Mouse (Mus musculus) lung, embryonic 15.5 days (tissue): ENCODE data around the gene Klhl6. TPM values are rescaled to one million over a fixed set of nuclear protein-coding genes. Genes with fewer than 3 reads are reported as not detected.

Experiments
- ATAC-seq: fragments of 200-750 bp; cut with Nextera tagmentation; 2 replicates; pipeline ENCODE4 v1.8.0; 2017; ENCODE audit warnings: moderate number of reproducible peaks, borderline replicate concordance; ENCODE audit not compliant: low FRiP score, low TSS enrichment; ENCODE audit errors: extremely low read depth
- H3K27ac ChIP-seq: fragments of 300-500 bp; sonication (generic); 2 replicates; pipeline ENCODE4 v1.5.1; 2015; ENCODE audit warnings: moderate library complexity, mild to moderate bottlenecking, inconsistent platforms
- H3K27me3 ChIP-seq: fragments of 300-500 bp; sonication (generic); 2 replicates; pipeline ENCODE4 v1.6.1; 2015; ENCODE audit warnings: inconsistent platforms
- H3K36me3 ChIP-seq: fragments of 300-500 bp; sonication (generic); 2 replicates; pipeline ENCODE4 v1.6.1; 2015; ENCODE audit warnings: inconsistent platforms
- H3K4me1 ChIP-seq: fragments of 300-500 bp; sonication (generic); 2 replicates; pipeline ENCODE4 v1.6.1; 2015; ENCODE audit warnings: inconsistent platforms
- H3K4me2 ChIP-seq: fragments of 300-500 bp; sonication (generic); 2 replicates; pipeline ENCODE4 v1.6.1; 2015; ENCODE audit warnings: inconsistent platforms, mild to moderate bottlenecking, moderate library complexity
- H3K4me3 ChIP-seq: fragments of 300-500 bp; sonication (generic); 2 replicates; pipeline ENCODE4 v1.5.1; 2015; ENCODE audit warnings: mild to moderate bottlenecking, inconsistent platforms
- H3K9ac ChIP-seq: fragments of 300-500 bp; sonication (generic); 2 replicates; pipeline ENCODE4 v1.6.1; 2015; ENCODE audit warnings: inconsistent platforms
- H3K9me3 ChIP-seq: fragments of 300-500 bp; sonication (generic); 2 replicates; pipeline ENCODE4 v1.6.1; 2016; ENCODE audit warnings: inconsistent platforms
- WGBS: fragments of 180-500 bp; shearing (Covaris S2); methylation state at CpG from one replicate; pipeline ENCODE4 v1.1.7; 2015; 5-methylcytosine and 5-hydroxymethylcytosine counted together
- polyA plus RNA-seq: library from polyadenylated mRNA; unstranded; fragments of >200 nt; fragmentation: Nextera tagmentation; extraction: Ambion mirVana; gene quantifications from 2 replicates; pipeline ENCODE4 v1.2.1, GENCODE M21; 2015

Klhl6 gene
- polyA plus RNA-seq, 1 experiment from 2014 or later = 19.7 TPM

- WGBS = 77% methylated on average over 1 of the region's 1 CpGs
- ATAC-seq = no peak
- Histone ChIP-seq H3K9me3 (no peaks in the 10 kb centered on the region), H3K4me1 (no peaks in the 10 kb centered on the region), H3K27me3 (no peaks in the 10 kb centered on the region), H3K9ac (no peak overlapping the region), H3K4me2 (no peak overlapping the region), H3K27ac (no peak overlapping the region), H3K36me3 (no peaks in the 10 kb centered on the region), H3K4me3 (no peak overlapping the region)
Observed at GRCm38 (mm10) chr16:19967897-19968392, 14.9 kb downstream of the Klhl6 start.

DNA sequence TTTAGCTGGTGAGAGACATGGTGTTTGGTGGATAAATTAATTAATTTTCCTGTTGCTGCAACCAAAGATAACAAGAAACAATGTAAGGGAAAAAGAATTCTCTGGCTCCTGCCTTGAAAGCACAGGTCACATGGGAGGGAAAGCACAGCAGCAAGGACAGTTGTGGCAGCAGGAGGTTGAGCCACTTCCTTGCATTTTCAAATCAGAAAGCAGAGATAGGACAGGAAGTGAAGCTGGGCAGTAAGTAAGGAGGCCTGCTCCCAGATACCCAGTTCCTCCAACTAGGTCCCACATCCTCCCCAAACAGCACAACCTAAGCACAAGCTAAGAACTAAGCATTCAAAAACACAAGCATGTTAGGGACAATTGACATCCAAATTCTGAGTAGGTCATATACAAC lies 15.9 kb downstream of the Klhl6 start:
- Histone ChIP-seq H3K27ac (no peak overlapping the region), H3K27me3 (no peaks in the 10 kb centered on the region), H3K4me3 (no peak overlapping the region), H3K36me3 (no peaks in the 10 kb centered on the region), H3K4me1 (no peaks in the 10 kb centered on the region), H3K9me3 (no peaks in the 10 kb centered on the region), H3K4me2 (no peak overlapping the region), H3K9ac (no peak overlapping the region)
- no peak for ATAC-seq

- Histone ChIP-seq H3K9ac (no peak overlapping the region), H3K4me3 (no peak overlapping the region), H3K4me1 (0 out of 2 replicates have a peak, but pooled peaks cover 4% of the 10 kb centered on the region), H3K4me2 (no peak overlapping the region), H3K27me3 (no peaks in the 10 kb centered on the region), H3K27ac (peak overlapping the region; percentile 12; the same call in 1 of the 2 replicates), H3K36me3 (no peaks in the 10 kb centered on the region), H3K9me3 (no peaks in the 10 kb centered on the region)
- 56% methylated on average over 1 of the region's 1 CpGs for WGBS
- ATAC-seq = no peak
Observed at GRCm38 (mm10) chr16:19966437-19966836, 16.4 kb downstream of the Klhl6 start.

GRCm38 (mm10) chr16:19962951-19963350 lies 19.9 kb downstream of the Klhl6 start:
- Histone ChIP-seq H3K27me3 (no peaks in the 10 kb centered on the region), H3K9me3 (no peaks in the 10 kb centered on the region), H3K27ac (no peak overlapping the region), H3K36me3 (no peaks in the 10 kb centered on the region), H3K9ac (no peak overlapping the region), H3K4me1 (peaks cover 20% of the 10 kb centered on the region; the same call in 1 of the 2 replicates), H3K4me3 (no peak overlapping the region), H3K4me2 (no peak overlapping the region)
- WGBS = 65% methylated on average over 3 of the region's 3 CpGs
- ATAC-seq = no peak

GRCm38 (mm10) chr16:19961070-19961469 lies 21.8 kb downstream of the Klhl6 start:
- Histone ChIP-seq H3K4me1 (peaks cover 20% of the 10 kb centered on the region; the same call in 1 of the 2 replicates), H3K9me3 (no peaks in the 10 kb centered on the region), H3K4me3 (no peak overlapping the region), H3K4me2 (no peak overlapping the region), H3K36me3 (no peaks in the 10 kb centered on the region), H3K9ac (no peak overlapping the region), H3K27ac (peak overlapping the region; percentile 76), H3K27me3 (no peaks in the 10 kb centered on the region)
- peak; percentile 59 for ATAC-seq
- WGBS = 54% methylated on average over 2 of the region's 2 CpGs

GRCm38 (mm10) chr16:19960407-19961058 lies 22.3 kb downstream of the Klhl6 start:
- Histone ChIP-seq H3K27ac (peak overlapping the region; percentile 76), H3K36me3 (no peaks in the 10 kb centered on the region), H3K9ac (no peak overlapping the region), H3K4me2 (no peak overlapping the region), H3K27me3 (no peaks in the 10 kb centered on the region), H3K9me3 (no peaks in the 10 kb centered on the region), H3K4me1 (peaks cover 20% of the 10 kb centered on the region; the same call in 1 of the 2 replicates), H3K4me3 (no peak overlapping the region)
- WGBS = 42% methylated on average over 4 of the region's 4 CpGs
- no peak for ATAC-seq

DNA sequence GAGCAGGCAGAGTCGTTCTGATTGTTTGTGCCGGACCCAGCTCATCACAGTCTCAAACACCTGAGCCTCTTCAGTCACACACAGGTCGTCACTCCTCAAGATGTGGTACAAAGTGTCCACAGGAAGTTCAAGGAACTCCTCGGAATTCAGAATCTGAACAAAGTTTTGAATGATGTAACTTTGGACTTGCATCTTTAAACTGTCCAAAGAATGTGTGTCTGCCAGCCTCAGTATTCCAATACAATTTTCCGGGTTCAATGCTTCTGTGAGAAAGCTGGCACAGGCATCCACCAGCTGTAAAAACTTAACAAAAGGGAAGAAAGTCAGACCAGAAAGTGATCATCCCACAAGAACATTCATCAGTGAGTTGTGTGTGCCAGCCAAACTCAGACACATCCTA lies 25.8 kb downstream of the Klhl6 start:
- no peak for ATAC-seq
- H3K27ac ChIP-seq = no peak overlapping the region
- peaks cover 20% of the 10 kb centered on the region; the same call in 1 of the 2 replicates for H3K4me1 ChIP-seq
- H3K4me2 ChIP-seq = no peak overlapping the region
- H3K9ac ChIP-seq = no peak overlapping the region
- no peaks in the 10 kb centered on the region for H3K27me3 ChIP-seq
- no peak overlapping the region for H3K4me3 ChIP-seq
- no peaks in the 10 kb centered on the region for H3K9me3 ChIP-seq
- H3K36me3 ChIP-seq = no peaks in the 10 kb centered on the region
- 68% methylated on average over 5 of the region's 5 CpGs for WGBS

DNA sequence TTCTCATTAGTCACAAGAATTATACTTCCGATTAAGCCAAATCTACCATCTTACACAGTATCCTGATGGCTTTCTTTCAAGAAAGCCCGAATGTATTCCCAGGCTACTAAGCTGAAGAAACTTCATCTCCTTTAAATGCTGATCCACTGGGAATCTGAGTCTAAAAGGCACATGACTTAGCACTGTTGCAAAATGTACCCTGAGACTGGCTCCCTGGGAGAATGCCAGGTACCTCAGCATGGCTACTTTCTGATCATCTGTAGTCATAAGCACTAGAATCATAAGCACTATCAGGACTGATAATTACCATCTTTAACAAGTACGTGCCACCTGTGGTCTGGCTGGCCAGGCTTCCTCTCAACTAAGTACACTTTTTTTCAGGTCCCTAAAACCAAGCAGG lies 35.5 kb downstream of the Klhl6 start:
- no peak overlapping the region for H3K4me2 ChIP-seq
- no peaks in the 10 kb centered on the region for H3K36me3 ChIP-seq
- peak overlapping the region; percentile 73 for H3K27ac ChIP-seq
- no peaks in the 10 kb centered on the region for H3K9me3 ChIP-seq
- H3K9ac ChIP-seq = no peak overlapping the region
- ATAC-seq = no peak
- no peaks in the 10 kb centered on the region for H3K27me3 ChIP-seq
- no peak overlapping the region for H3K4me3 ChIP-seq
- 88% methylated on average over 3 of the region's 3 CpGs for WGBS
- H3K4me1 ChIP-seq = peaks cover 8% of the 10 kb centered on the region; the same call in 1 of the 2 replicates

GRCm38 (mm10) chr16:19946578-19947298 lies 36.1 kb downstream of the Klhl6 start:
- ATAC-seq = peak; percentile 79
- Histone ChIP-seq H3K27me3 (no peaks in the 10 kb centered on the region), H3K4me1 (peaks cover 8% of the 10 kb centered on the region; the same call in 1 of the 2 replicates), H3K36me3 (no peaks in the 10 kb centered on the region), H3K9ac (no peak overlapping the region), H3K27ac (peak overlapping the region; percentile 73), H3K9me3 (no peaks in the 10 kb centered on the region), H3K4me3 (no peak overlapping the region), H3K4me2 (no peak overlapping the region)
- 60% methylated on average over 11 of the region's 11 CpGs for WGBS

GRCm38 (mm10) chr16:19920823-19921222 lies 62.0 kb downstream of the Klhl6 start:
- Histone ChIP-seq H3K9me3 (no peaks in the 10 kb centered on the region), H3K4me1 (no peaks in the 10 kb centered on the region), H3K4me2 (no peak overlapping the region), H3K27me3 (no peaks in the 10 kb centered on the region), H3K4me3 (no peak overlapping the region), H3K27ac (no peak overlapping the region), H3K36me3 (no peaks in the 10 kb centered on the region), H3K9ac (no peak overlapping the region)
- ATAC-seq = no peak

- no peaks in the 10 kb centered on the region for H3K9me3 ChIP-seq
- no peak overlapping the region for H3K9ac ChIP-seq
- no peaks in the 10 kb centered on the region for H3K27me3 ChIP-seq
- no peak overlapping the region for H3K27ac ChIP-seq
- no peak overlapping the region for H3K4me2 ChIP-seq
- 72% methylated on average over 1 of the region's 1 CpGs for WGBS
- H3K36me3 ChIP-seq = no peaks in the 10 kb centered on the region
- no peak overlapping the region for H3K4me3 ChIP-seq
- no peaks in the 10 kb centered on the region for H3K4me1 ChIP-seq
- ATAC-seq = no peak
Observed at GRCm38 (mm10) chr16:19918286-19918685, 64.6 kb downstream of the Klhl6 start.

DNA sequence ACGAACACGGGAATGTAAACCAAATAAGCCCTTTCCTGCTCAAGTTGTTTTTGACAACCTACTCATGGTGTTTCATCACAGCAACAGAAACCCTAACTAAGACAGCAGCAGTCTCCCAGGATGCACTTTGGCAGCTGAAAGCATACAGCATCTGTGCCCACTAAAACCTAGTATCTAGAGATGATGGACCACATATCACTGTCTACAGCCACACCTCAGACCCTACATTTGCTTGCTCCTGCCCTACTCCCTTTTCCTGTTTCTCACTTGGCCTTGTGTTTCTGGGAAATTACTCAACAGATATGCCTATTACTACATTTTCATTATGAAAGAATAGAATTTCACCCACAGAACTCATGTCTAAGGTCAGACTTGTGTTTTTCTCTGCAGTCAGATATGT lies 70.3 kb downstream of the Klhl6 start:
- H3K4me1 ChIP-seq = no peaks in the 10 kb centered on the region
- no peaks in the 10 kb centered on the region for H3K9me3 ChIP-seq
- H3K27me3 ChIP-seq = no peaks in the 10 kb centered on the region
- no peak overlapping the region for H3K27ac ChIP-seq
- H3K4me2 ChIP-seq = no peak overlapping the region
- WGBS = 46% methylated on average over 2 of the region's 2 CpGs
- no peaks in the 10 kb centered on the region for H3K36me3 ChIP-seq
- H3K9ac ChIP-seq = no peak overlapping the region
- ATAC-seq = no peak
- H3K4me3 ChIP-seq = no peak overlapping the region
